33 mouse cellular contexts compared by ENCODE assay signal in genomic region chr6:34567298-34567697, GRCm38 (mm10). TPM values are rescaled to one million over a fixed set of nuclear protein-coding genes. Genes with fewer than 3 reads are reported as not detected.
DNase-seq lines count a peak whose midpoint lies in the region; ATAC-seq and TF ChIP-seq lines count a peak whose summit lies in the region.
"Had no signal": no experiment of that assay in that cellular context is flagged by ENCODE, and none has a peak within 500 bp of the region (broad histone marks: within the 10 kb centered on the region; RNA-seq: fewer than 3 reads in every experiment).

No protein-coding gene starts in this region.

- H3K4me3 ChIP-seq in kidney, embryonic 14.5 days (ENCODE audit: low read length), result no peak overlapping the region
- no peak overlapping the region for H3K4me3 ChIP-seq in lung, embryonic 14.5 days (ENCODE audit: low read depth, low read length)
- no peak overlapping the region for H3K4me3 ChIP-seq in intestine, embryonic 14.5 days (ENCODE audit: low read depth, low read length)
- no peak overlapping the region for H3K4me3 ChIP-seq in stomach, embryonic 15.5 days (replicated peaks)
- no peak overlapping the region for H3K4me3 ChIP-seq in hindbrain, embryonic 11.5 days (ENCODE audit: low read depth, low read length)
- no peak overlapping the region for H3K4me3 ChIP-seq in heart, embryonic 10.5 days
- H3K4me3 ChIP-seq: embryonic facial prominence, embryonic 12.5 days; forebrain, embryonic 10.5 days; forebrain, embryonic 15.5 days; heart, embryonic 15.5 days; hindbrain, embryonic 12.5 days; layer of hippocampus, adult 2 months; left cerebral cortex, adult 2 months; limb, embryonic 12.5 days; liver, embryonic 13.5 days; lung, embryonic 15.5 days; megakaryocyte, embryonic 14.5 days; midbrain, embryonic 12.5 days; neural tube, embryonic 13.5 days had no signal

- no peak for DNase-seq in kidney, adult 9 months
- peak; percentile 23 for DNase-seq in lung, embryonic 14.5 days
- no peak for DNase-seq in lung, postnatal 25 days (ENCODE audit: low spot score)
- peak; percentile 38 for DNase-seq in intestine, embryonic 14.5 days (ENCODE audit: low spot score)
- DNase-seq in hindbrain, embryonic 11.5 days (ENCODE audit: low spot score), result no peak
- DNase-seq in heart, embryonic 10.5 days (ENCODE audit: low spot score), result no peak
- DNase-seq: adrenal gland, postnatal 10 days; cerebellum, adult 11 months; cerebellum, adult 9-10 months; cerebellum, postnatal 36 days; gastrocnemius, postnatal 10 days; kidney, adult 2 months; kidney, postnatal 36 days; liver, embryonic 13.5 days; lung, postnatal 4 days; thymus, postnatal 25 days had no signal

- no peak overlapping the region for H3K27ac ChIP-seq in kidney, embryonic 14.5 days (ENCODE audit: low read depth, low read length)
- no peak overlapping the region for H3K27ac ChIP-seq in lung, embryonic 14.5 days (ENCODE audit: low read depth)
- no peak overlapping the region for H3K27ac ChIP-seq in intestine, embryonic 14.5 days (ENCODE audit: low read depth)
- H3K27ac ChIP-seq in stomach, embryonic 15.5 days, result no peak overlapping the region
- no peak overlapping the region for H3K27ac ChIP-seq in hindbrain, embryonic 11.5 days (ENCODE audit: low read depth, low read length)
- H3K27ac ChIP-seq in heart, embryonic 10.5 days, result no peak overlapping the region
- H3K27ac ChIP-seq: embryonic facial prominence, embryonic 12.5 days; forebrain, embryonic 10.5 days; forebrain, embryonic 15.5 days; heart, embryonic 15.5 days; hindbrain, embryonic 12.5 days; hindbrain, postnatal 0 days; layer of hippocampus, adult 2 months; left cerebral cortex, adult 2 months; limb, embryonic 12.5 days; liver, embryonic 13.5 days; lung, embryonic 15.5 days; midbrain, embryonic 12.5 days; neural tube, embryonic 13.5 days had no signal

- H3K27me3 ChIP-seq in kidney, embryonic 14.5 days (ENCODE audit: control insufficient read depth, insufficient read depth, low read length), result no peaks in the 10 kb centered on the region
- no peaks in the 10 kb centered on the region for H3K27me3 ChIP-seq in lung, embryonic 14.5 days (ENCODE audit: insufficient read depth, low read length)
- H3K27me3 ChIP-seq in intestine, embryonic 14.5 days (replicated peaks; ENCODE audit: control insufficient read depth, insufficient read depth, low read length), result no peaks in the 10 kb centered on the region
- H3K27me3 ChIP-seq in stomach, embryonic 15.5 days (replicated peaks), result no peaks in the 10 kb centered on the region
- no peaks in the 10 kb centered on the region for H3K27me3 ChIP-seq in hindbrain, embryonic 11.5 days (ENCODE audit: control insufficient read depth, insufficient read depth, low read length)
- no peaks in the 10 kb centered on the region for H3K27me3 ChIP-seq in heart, embryonic 10.5 days (ENCODE audit: insufficient read depth, poor library complexity, severe bottlenecking)
- H3K27me3 ChIP-seq: embryonic facial prominence, embryonic 12.5 days; forebrain, embryonic 15.5 days; heart, embryonic 15.5 days; hindbrain, embryonic 12.5 days; limb, embryonic 12.5 days; liver, embryonic 13.5 days; lung, embryonic 15.5 days; megakaryocyte, embryonic 14.5 days; neural tube, embryonic 13.5 days had no signal

- H3K9ac ChIP-seq in kidney, embryonic 14.5 days (ENCODE audit: low read depth, low read length), result no peak overlapping the region
- H3K9ac ChIP-seq in lung, embryonic 14.5 days, result no peak overlapping the region
- no peak overlapping the region for H3K9ac ChIP-seq in intestine, embryonic 14.5 days (ENCODE audit: low read length)
- H3K9ac ChIP-seq in stomach, embryonic 15.5 days, result no peak overlapping the region
- H3K9ac ChIP-seq in hindbrain, embryonic 11.5 days (ENCODE audit: low read depth, low read length), result no peak overlapping the region
- H3K9ac ChIP-seq: embryonic facial prominence, embryonic 12.5 days; forebrain, embryonic 15.5 days; heart, embryonic 15.5 days; hindbrain, embryonic 12.5 days; limb, embryonic 12.5 days; liver, embryonic 13.5 days; lung, embryonic 15.5 days; midbrain, embryonic 12.5 days; neural tube, embryonic 13.5 days had no signal

- no peaks in the 10 kb centered on the region for H3K4me1 ChIP-seq in kidney, embryonic 14.5 days (ENCODE audit: control insufficient read depth, insufficient read depth, low read length)
- no peaks in the 10 kb centered on the region; the same call in 1 of the 2 replicates for H3K4me1 ChIP-seq in lung, embryonic 14.5 days (ENCODE audit: insufficient read depth)
- no peaks in the 10 kb centered on the region for H3K4me1 ChIP-seq in intestine, embryonic 14.5 days (replicated peaks; ENCODE audit: control insufficient read depth, insufficient read depth, low read length)
- H3K4me1 ChIP-seq in stomach, embryonic 15.5 days, result no peaks in the 10 kb centered on the region
- H3K4me1 ChIP-seq in hindbrain, embryonic 11.5 days (replicated peaks; ENCODE audit: control insufficient read depth, insufficient read depth, low read length), result no peaks in the 10 kb centered on the region
- peaks cover 9% of the 10 kb centered on the region for H3K4me1 ChIP-seq in heart, embryonic 10.5 days
- H3K4me1 ChIP-seq: embryonic facial prominence, embryonic 12.5 days; forebrain, embryonic 10.5 days; forebrain, embryonic 15.5 days; heart, embryonic 15.5 days; hindbrain, embryonic 12.5 days; limb, embryonic 12.5 days; liver, embryonic 13.5 days; lung, embryonic 15.5 days; midbrain, embryonic 12.5 days; neural tube, embryonic 13.5 days had no signal

- 39% methylated on average over 5 of the region's 5 CpGs for WGBS in kidney, embryonic 14.5 days
- WGBS in lung, embryonic 14.5 days, result 55% methylated on average over 5 of the region's 5 CpGs
- WGBS in intestine, embryonic 14.5 days, result 59% methylated on average over 5 of the region's 5 CpGs
- 53% methylated on average over 5 of the region's 5 CpGs for WGBS in stomach, embryonic 15.5 days
- 90% methylated on average over 5 of the region's 5 CpGs for WGBS in hindbrain, embryonic 11.5 days
- 87% methylated on average over 5 of the region's 5 CpGs for WGBS in heart, embryonic 10.5 days

- H3K36me3 ChIP-seq in kidney, embryonic 14.5 days (ENCODE audit: control insufficient read depth, insufficient read depth, low read length), result no peaks in the 10 kb centered on the region
- H3K36me3 ChIP-seq in lung, embryonic 14.5 days (ENCODE audit: insufficient read depth), result no peaks in the 10 kb centered on the region
- H3K36me3 ChIP-seq in intestine, embryonic 14.5 days (ENCODE audit: control insufficient read depth, insufficient read depth, low read length), result no peaks in the 10 kb centered on the region
- H3K36me3 ChIP-seq in stomach, embryonic 15.5 days, result no peaks in the 10 kb centered on the region
- H3K36me3 ChIP-seq in hindbrain, embryonic 11.5 days (ENCODE audit: control insufficient read depth, insufficient read depth, low read length), result no peaks in the 10 kb centered on the region
- H3K36me3 ChIP-seq in heart, embryonic 10.5 days, result no peaks in the 10 kb centered on the region
- H3K36me3 ChIP-seq: embryonic facial prominence, embryonic 12.5 days; forebrain, embryonic 10.5 days; forebrain, embryonic 15.5 days; G1E; heart, embryonic 15.5 days; hindbrain, embryonic 12.5 days; limb, embryonic 12.5 days; liver, embryonic 13.5 days; lung, embryonic 15.5 days; midbrain, embryonic 12.5 days; neural tube, embryonic 13.5 days had no signal

- no peak overlapping the region for H3K4me2 ChIP-seq in kidney, embryonic 14.5 days (replicated peaks; ENCODE audit: low read depth, low read length)
- no peak overlapping the region for H3K4me2 ChIP-seq in lung, embryonic 14.5 days
- H3K4me2 ChIP-seq in intestine, embryonic 14.5 days (ENCODE audit: low read length), result no peak overlapping the region
- H3K4me2 ChIP-seq in stomach, embryonic 15.5 days, result no peak overlapping the region
- H3K4me2 ChIP-seq in hindbrain, embryonic 11.5 days (replicated peaks; ENCODE audit: low read depth, low read length), result no peak overlapping the region
- H3K4me2 ChIP-seq: embryonic facial prominence, embryonic 12.5 days; forebrain, embryonic 15.5 days; heart, embryonic 15.5 days; hindbrain, embryonic 12.5 days; limb, embryonic 12.5 days; liver, embryonic 13.5 days; lung, embryonic 15.5 days; midbrain, embryonic 12.5 days; neural tube, embryonic 13.5 days had no signal

- H3K9me3 ChIP-seq in kidney, embryonic 14.5 days (ENCODE audit: control insufficient read depth, low read length), result no peaks in the 10 kb centered on the region
- no peaks in the 10 kb centered on the region for H3K9me3 ChIP-seq in lung, embryonic 14.5 days (ENCODE audit: low read depth, low read length)
- H3K9me3 ChIP-seq in intestine, embryonic 14.5 days (ENCODE audit: control insufficient read depth, low read length), result no peaks in the 10 kb centered on the region
- H3K9me3 ChIP-seq in stomach, embryonic 15.5 days, result no peaks in the 10 kb centered on the region
- H3K9me3 ChIP-seq in hindbrain, embryonic 11.5 days (ENCODE audit: control insufficient read depth, low read length), result no peaks in the 10 kb centered on the region
- H3K9me3 ChIP-seq in heart, embryonic 10.5 days, result no peaks in the 10 kb centered on the region
- H3K9me3 ChIP-seq: embryonic facial prominence, embryonic 12.5 days; forebrain, embryonic 10.5 days; forebrain, embryonic 15.5 days; G1E; heart, embryonic 15.5 days; hindbrain, embryonic 12.5 days; limb, embryonic 12.5 days; liver, embryonic 13.5 days; lung, embryonic 15.5 days; megakaryocyte, embryonic 14.5 days; midbrain, embryonic 12.5 days; neural tube, embryonic 13.5 days had no signal

- no peak for TF ChIP-seq CTCF in lung, embryonic 14.5 days (IDR thresholded peaks at IDR 0.05; ENCODE audit: low read depth)

- ATAC-seq in kidney, embryonic 14.5 days (ENCODE audit: low FRiP score, low TSS enrichment), result peak; percentile 46; the same call in 1 of the 2 replicates
- ATAC-seq in lung, embryonic 14.5 days (ENCODE audit: insufficient read depth), result no peak
- no peak for ATAC-seq in intestine, embryonic 14.5 days (replicated peaks; ENCODE audit: low FRiP score, low TSS enrichment, low read depth)
- peak; percentile 31; the same call in 1 of the 2 replicates for ATAC-seq in stomach, embryonic 15.5 days (ENCODE audit: insufficient read depth, low FRiP score, low read depth)
- no peak for ATAC-seq in hindbrain, embryonic 11.5 days (ENCODE audit: low FRiP score)
- ATAC-seq: activated CD4-positive, CD25-positive, alpha-beta regulatory T cell, adult 4 months; forebrain, embryonic 15.5 days; hindbrain, postnatal 0 days had no signal

RNA-seq across cellular contexts. Expression of gene Cald1, which starts 31.0 kb away (rescaled TPM):
- polyA plus RNA-seq in kidney, embryonic 14.5 days (2014; fragmentation: Nextera tagmentation; extraction: Ambion mirVana), result 165 and 193 TPM in 2 replicates
- 283 and 297 TPM in 2 replicates for polyA plus RNA-seq in lung, embryonic 14.5 days (2014; fragmentation: Nextera tagmentation; extraction: Ambion mirVana)
- polyA plus RNA-seq in intestine, embryonic 14.5 days (2014; fragmentation: Nextera tagmentation; extraction: Ambion mirVana), result 309 and 368 TPM in 2 replicates
- 396 and 401 TPM in 2 replicates for polyA plus RNA-seq in stomach, embryonic 15.5 days (2015; fragmentation: Nextera tagmentation; extraction: Ambion mirVana)
- 140 and 171 TPM in 2 replicates for polyA plus RNA-seq in hindbrain, embryonic 11.5 days (2014; fragmentation: Nextera tagmentation; extraction: Ambion mirVana)
- polyA plus RNA-seq in heart, embryonic 10.5 days (2016; fragmentation: Nextera tagmentation; extraction: Ambion mirVana), result 123 and 189 TPM in 2 replicates
- polyA plus RNA-seq: activated CD4-positive, CD25-positive, alpha-beta regulatory T cell, adult 4 months; G1E had no signal

Comparison
In these comparisons a context has a peak if more than half of its experiments do, and no peak if none do; other contexts are left out.
1. DNase-seq: peak in lung, embryonic 14.5 days (single experiment) and intestine, embryonic 14.5 days (single experiment); none in kidney, adult 9 months (single experiment), lung, postnatal 25 days (single experiment), hindbrain, embryonic 11.5 days (single experiment) and heart, embryonic 10.5 days (single experiment).
2. ATAC-seq: peak in kidney, embryonic 14.5 days (single experiment) and stomach, embryonic 15.5 days (single experiment); none in lung, embryonic 14.5 days (single experiment), intestine, embryonic 14.5 days (single experiment) and hindbrain, embryonic 11.5 days (single experiment).